Mouse (Mus musculus): ENCODE results near the gene Serinc1. TPM values are rescaled to one million over a fixed set of nuclear protein-coding genes. Genes with fewer than 3 reads are reported as not detected.

Gene Serinc1
- polyA plus RNA-seq (2014; fragmentation: Illumina TruSeq; extraction: RNeasy Lipid Tissue Mini Kit (QIAGEN cat#74804); ENCODE audit: low replicate concordance), result 292 TPM

GRCm38 (mm10) chr10:57532218-57533101, at the start of gene Serinc1:
Gene Serinc1, minus strand, starts transcription at chr10:57532530.

GRCm38 (mm10) chr10:57485908-57486541, 46.3 kb downstream of the Serinc1 start, which contains the start of gene Hsf2:
Gene Hsf2, plus strand, starts transcription at chr10:57486385.

Other genes starting within 250 kb of the Serinc1 start
- gene Hsf2, start 46.1 kb downstream of the Serinc1 start, polyA plus RNA-seq (2014; fragmentation: Illumina TruSeq; extraction: RNeasy Lipid Tissue Mini Kit (QIAGEN cat#74804); ENCODE audit: low replicate concordance), result 23.8 TPM
- 6.5 TPM for gene Pkib, start 99.5 kb upstream of the Serinc1 start, polyA plus RNA-seq (2014; fragmentation: Illumina TruSeq; extraction: RNeasy Lipid Tissue Mini Kit (QIAGEN cat#74804); ENCODE audit: low replicate concordance)

Measured in small intestine, adult 10 weeks (tissue).